Mouse (Mus musculus) left cerebral cortex, postnatal 4 days (tissue): ENCODE measurements around the gene Itpkb. TPM values are rescaled to one million over a fixed set of nuclear protein-coding genes. Genes with fewer than 3 reads are reported as not detected.

Experiments used
- DNase-seq: peaks from one replicate; pipeline ENCODE4 v3.0.0-alpha.2; 2022
- intact Hi-C: fragments of 180-260 bp; cut with DNase I; formaldehyde crosslinking; loops from one replicate; pipeline ENCODE4 v1.15.1; 2025
- total RNA-seq, 2 experiments: library from RNA; stranded (reverse); gene quantifications; 2 replicates each; pipeline ENCODE4 v1.2.3; 2021

Gene Itpkb
- total RNA-seq, 2 experiments from 2014 or later: 12.1 to 12.3 TPM

- intact Hi-C loops: no loop called here
- DNase-seq: no peak
Measured at GRCm38 (mm10) chr1:180335513-180336375, 5.5 kb downstream of the Itpkb start.

GRCm38 (mm10) chr1:180338358-180338757, 8.1 kb downstream of the Itpkb start:
- DNase-seq: no peak
- intact Hi-C loops: no loop called here

GRCm38 (mm10) chr1:180339143-180339542, 8.9 kb downstream of the Itpkb start:
- intact Hi-C loops: no loop called here
- no peak for DNase-seq

- intact Hi-C loops: no loop called here
- DNase-seq: no peak
Measured at GRCm38 (mm10) chr1:180342944-180343343, 12.7 kb downstream of the Itpkb start.

DNA sequence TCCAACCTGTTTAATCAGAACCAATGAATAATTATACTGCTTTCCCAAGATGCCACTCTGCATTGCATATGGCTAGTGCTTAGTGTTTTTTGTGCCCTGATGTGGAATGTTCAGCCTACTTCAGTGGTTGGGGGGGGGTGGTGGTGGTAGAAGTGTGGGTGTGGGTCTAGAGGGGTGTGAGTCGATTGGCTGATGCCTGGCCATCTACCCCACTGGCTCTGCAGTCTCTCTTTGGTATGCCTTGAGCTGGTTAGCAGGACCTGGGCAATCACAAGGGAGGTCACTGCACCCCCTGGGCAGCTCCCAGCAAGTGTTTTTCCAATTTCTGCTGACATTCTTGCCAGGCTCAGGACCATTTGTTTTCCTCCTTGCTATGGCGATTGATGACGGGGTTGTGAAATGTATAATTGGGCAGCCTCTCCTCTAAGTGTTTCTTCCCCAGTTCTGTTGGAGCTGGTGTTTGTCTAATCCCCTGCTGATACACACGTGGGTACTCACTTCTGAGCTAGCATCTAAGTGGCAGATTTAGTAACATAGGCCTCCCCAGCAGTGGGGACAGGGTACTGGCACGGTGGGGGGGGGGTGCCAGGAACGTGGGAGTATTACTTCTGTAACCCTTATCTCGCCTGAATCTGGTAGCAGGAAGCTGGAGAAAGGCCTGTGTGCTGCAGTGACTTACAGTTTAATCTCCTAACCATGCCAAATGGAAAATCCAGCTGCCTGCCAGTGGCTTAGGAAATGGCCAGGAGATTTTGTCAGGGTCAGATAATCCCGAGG, 13.3 kb downstream of the Itpkb start:
- intact Hi-C loops: no loop called here
- no peak for DNase-seq

DNA sequence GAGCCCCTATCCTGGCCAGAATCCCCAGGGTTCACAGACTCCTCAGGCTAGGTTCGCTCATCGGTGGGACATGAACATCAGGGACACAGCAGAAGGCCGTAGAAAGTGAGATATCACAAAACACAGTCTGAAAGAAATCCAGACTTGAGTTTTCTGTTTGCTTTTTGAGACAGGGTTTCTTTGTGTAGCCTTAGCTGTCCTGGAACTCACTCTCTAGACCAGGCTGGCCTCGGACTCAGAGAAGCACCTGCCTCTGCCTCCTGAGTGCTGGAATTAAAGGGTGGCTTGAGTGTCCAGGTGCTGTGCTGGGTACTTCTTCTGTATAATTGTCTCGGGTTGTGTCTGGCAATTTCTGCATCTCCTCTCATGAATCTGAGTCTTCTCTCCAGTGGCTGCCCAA, 14.8 kb downstream of the Itpkb start:
- no peak for DNase-seq
- intact Hi-C loops: no loop called here

DNA sequence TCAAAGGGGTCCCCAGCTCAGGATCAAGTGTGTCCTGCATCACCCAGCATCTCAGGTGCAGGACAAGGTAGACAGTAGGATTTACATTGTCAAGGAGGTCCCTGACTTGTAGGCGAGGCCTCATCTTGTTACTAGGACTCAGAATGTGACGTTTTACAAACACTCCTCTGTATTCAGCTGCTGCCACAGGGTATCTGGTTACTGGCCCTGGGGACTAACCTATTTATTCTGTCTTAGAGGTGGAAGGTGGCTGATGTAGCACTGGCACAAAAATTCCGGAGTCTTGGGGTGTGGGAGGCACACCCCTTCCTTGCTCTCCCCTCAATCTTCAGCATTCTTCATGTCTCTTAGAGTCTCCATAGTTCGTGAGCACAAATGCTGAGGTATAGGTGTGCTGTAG, 16.8 kb downstream of the Itpkb start:
- no peak for DNase-seq
- intact Hi-C loops: no loop called here

GRCm38 (mm10) chr1:180347907-180348306, 17.6 kb downstream of the Itpkb start:
- intact Hi-C loops: no loop called here
- DNase-seq: no peak

DNA sequence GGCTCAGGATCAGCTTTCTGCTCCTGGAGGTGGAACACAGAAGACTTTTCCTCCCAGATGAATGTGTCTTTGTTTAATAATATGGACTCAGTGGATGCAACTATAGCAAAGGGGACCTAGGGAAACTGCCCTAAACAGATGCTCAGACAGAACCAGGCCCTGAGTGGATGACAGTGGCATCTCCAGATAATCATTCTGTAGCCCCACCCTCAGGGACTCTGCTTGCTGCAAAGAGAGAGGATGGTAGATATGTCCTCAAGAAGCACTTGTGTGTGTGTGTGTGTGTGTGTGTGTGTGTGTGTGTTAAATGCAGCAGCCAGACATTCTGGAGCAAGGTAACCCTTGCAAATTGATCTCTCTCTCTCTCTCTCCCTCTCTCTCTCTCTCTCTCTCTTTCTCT, 18.8 kb downstream of the Itpkb start:
- intact Hi-C loops: no loop called here
- no peak for DNase-seq

DNA sequence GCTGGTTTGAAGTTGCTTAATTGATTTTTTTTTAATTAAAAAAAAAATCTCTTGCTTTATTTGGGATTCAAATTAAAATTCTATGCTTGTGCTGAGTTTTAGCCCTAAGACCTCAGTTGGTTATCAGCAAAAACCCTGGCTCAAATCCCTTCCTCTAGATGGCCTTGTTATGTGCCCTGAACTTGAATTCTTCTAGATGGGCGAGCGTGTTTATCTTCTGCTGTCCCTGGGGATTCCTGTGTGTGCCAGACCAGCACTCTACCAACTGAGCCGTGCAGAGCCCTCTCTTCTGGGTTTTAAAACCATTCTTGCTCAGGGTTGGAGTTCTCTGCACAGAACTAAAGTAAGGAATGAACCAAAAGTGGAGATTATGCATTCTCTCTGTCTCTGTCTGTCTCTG, 22.0 kb downstream of the Itpkb start:
- intact Hi-C loops: no loop called here
- no peak for DNase-seq

GRCm38 (mm10) chr1:180354129-180354528, 23.8 kb downstream of the Itpkb start:
- DNase-seq: no peak
- intact Hi-C loops: no loop called here

- intact Hi-C loops: no loop called here
- no peak for DNase-seq
Measured at GRCm38 (mm10) chr1:180354976-180355730, 24.9 kb downstream of the Itpkb start.

DNA sequence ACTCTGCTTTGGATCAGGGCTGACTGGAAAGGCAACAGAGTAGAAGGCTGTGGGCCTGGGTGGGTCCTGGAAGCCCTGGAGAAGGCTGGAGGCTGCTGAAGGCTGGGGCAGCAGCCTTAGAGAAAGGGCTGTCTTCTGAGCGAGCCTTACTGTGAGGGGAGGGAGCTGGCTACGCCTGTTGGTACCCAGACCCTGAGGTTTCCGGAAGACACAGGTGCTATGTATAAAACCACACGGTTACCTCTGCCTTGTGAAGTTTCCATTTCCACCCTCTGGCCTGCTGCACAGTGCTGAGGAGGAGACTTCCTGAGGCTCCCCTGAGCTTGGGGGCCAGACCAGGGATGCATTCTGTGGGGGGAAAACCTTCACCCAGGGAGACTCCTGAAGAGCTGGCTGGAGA, 25.9 kb downstream of the Itpkb start:
- no peak for DNase-seq
- intact Hi-C loops: no loop called here

DNA sequence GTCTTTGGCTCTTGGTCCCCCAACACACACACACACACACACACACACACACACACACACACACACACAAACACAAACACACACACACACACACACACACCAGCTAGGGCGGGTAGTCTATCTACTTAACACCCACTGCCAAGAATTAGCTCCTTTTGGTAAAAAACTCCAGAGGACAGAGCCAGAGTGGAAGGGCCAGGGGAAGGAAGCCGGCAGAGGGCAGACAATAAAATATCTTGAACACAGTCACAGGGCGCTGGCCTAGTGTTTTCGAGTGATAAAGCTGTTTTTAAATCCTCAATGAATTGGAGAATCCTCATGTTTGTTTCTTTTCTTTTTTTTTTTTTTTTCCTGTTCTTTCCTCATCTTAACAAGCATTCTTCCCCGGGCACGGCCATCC, 26.6 kb downstream of the Itpkb start:
- no peak for DNase-seq

DNA sequence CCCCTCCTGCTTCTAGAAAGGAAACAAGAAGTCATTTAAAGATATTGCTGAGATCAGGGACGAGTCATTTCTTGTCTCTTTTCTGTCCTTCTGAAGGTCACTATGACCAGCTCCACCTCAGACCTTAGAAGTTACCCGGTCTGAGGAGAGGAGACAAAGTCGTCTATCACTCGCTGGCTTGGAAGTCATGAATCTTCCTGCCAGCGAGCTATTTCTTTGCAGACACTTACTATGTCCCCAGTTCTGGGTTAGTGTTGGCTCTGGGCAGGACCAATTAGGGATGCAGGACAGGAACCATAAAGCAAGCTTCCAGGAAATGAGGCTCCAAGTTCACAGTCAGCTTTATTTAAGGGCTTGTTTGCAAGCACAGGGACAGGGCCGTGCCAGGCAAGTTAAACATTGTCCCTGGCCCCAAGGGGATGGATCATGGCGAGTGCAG, 27.6 kb downstream of the Itpkb start:
- intact Hi-C loops: no loop called here
- DNase-seq: no peak

More for the DNA sequence above, 26.6 kb downstream of the Itpkb start:
- intact Hi-C loops: no loop called here

DNA sequence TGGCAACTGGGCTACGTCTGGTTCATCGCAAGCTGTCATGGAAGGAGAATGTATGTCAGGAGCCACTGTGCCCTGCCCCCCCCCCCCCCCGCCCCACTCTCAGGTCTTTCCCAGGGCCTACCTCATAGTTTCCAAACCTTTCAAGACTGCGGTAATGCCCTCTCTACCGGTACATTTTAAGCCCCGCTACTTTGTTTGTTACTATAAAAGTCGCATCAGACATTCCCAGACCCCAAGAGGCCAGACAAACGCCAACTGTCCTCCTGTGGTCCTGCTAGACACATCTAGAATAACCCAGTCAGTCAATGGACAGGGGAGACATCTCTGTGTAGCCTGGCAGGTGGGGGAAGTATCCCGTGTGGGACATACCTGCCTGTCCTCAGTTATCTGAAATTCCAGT, 28.2 kb downstream of the Itpkb start:
- no peak for DNase-seq
- intact Hi-C loops: no loop called here

DNA sequence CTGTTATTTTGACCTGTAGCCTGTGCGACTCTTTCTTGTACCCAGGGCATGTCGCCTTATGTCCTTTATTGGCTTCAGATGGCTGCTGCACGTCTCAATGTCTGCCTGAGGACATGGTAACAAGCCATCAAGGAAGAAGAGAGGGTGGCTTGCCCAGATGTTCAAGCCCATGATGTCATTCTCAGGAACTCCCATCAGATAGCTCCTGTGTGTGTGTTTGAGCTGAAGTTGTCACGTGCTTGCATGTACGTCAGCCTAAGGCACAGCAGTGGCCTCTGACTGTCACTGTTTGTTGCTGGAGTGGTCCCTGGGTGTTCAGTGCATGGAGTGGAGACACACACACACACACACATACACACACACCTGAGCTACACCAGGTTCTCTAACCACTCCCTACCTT, 29.0 kb downstream of the Itpkb start:
- intact Hi-C loops: no loop called here
- DNase-seq: no peak

DNA sequence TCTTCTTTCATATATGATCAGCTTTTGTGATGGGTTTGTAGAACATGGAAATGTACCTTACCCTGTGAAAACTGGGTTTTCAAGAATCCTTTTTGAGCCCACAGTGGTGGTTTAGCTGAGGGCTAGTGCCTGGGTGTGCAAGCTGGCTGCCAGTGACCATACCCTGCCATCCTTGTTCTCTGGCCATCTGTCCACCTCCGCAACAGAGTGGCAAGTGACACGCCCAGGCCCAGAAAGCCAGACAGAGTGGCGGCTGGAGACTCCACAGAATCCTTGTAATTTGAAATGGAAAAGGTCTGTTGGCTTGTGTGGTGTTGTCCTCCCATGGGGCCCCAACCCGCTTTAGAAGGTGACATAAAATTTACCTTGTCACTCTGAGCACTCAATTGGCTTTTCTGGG, 31.9 kb downstream of the Itpkb start:
- DNase-seq: peak; percentile 54
- intact Hi-C loops: no loop called here

GRCm38 (mm10) chr1:180362844-180363243, 32.6 kb downstream of the Itpkb start:
- intact Hi-C loops: no loop called here
- DNase-seq: no peak

GRCm38 (mm10) chr1:180363317-180363716, 33.0 kb downstream of the Itpkb start:
- intact Hi-C loops: no loop called here
- DNase-seq: no peak

DNA sequence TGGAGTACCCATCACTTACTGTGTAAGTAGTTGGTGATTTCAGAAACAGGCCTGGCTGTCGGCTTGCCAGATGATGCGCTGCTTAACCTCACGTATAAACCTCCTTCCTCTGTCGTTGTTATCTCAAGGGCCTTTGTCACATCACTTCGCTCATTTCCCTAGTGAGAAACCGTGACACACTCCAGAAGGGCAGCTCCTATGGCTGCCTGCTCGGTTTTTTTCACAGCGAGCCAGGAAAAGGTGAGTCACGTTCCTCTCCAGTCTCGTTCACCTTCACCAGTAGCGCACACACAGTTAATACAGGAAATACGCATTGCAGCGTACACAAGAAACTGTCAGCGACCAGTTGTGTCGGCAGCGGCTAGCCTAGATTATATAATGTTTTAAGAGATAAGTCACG, 33.7 kb downstream of the Itpkb start:
- DNase-seq: no peak
- intact Hi-C loops: no loop called here
